Mouse (Mus musculus): ENCODE results near the gene Acadvl. TPM values are rescaled to one million over a fixed set of nuclear protein-coding genes. Genes with fewer than 3 reads are reported as not detected.
"Not testable (repeated sequence)": the region's sequence is repeated elsewhere in the genome, so short reads cannot be mapped to it uniquely, and the experiment has no call there.

Gene Acadvl
- polyA plus RNA-seq, 1 experiment from 2014 or later, result 52.9 TPM

GRCm38 (mm10) chr11:70016669-70017068 lies 1.5 kb upstream of the Acadvl start, which contains the start of gene Dlg4:
Dlg4 (plus strand) TSS chr11:70016942.
- ATAC-seq (ENCODE audit: insufficient number of reproducible peaks, low FRiP score, low TSS enrichment, low read depth), result no peak
- H3K4me1 ChIP-seq (ENCODE audit: control insufficient read depth, insufficient read depth, low read length), result peaks cover 43% of the 10 kb centered on the region

GRCm38 (mm10) chr11:70016177-70016576 lies 966 bp upstream of the Acadvl start:
- H3K9ac ChIP-seq (ENCODE audit: low read length); H3K27ac ChIP-seq (replicated peaks; ENCODE audit: low read depth, low read length); H3K27me3 ChIP-seq (ENCODE audit: control insufficient read depth, insufficient read depth, low read length); DNase-seq (ENCODE audit: low spot score); H3K4me2 ChIP-seq (ENCODE audit: low read depth, severe bottlenecking); ATAC-seq (ENCODE audit: insufficient number of reproducible peaks, low FRiP score, low TSS enrichment, low read depth); H3K36me3 ChIP-seq (ENCODE audit: control insufficient read depth, insufficient read depth, low read length); H3K9me3 ChIP-seq (ENCODE audit: control insufficient read depth, low read length); H3K4me3 ChIP-seq (ENCODE audit: low read depth, low read length): not testable (repeated sequence)
- peaks cover 43% of the 10 kb centered on the region for H3K4me1 ChIP-seq (ENCODE audit: control insufficient read depth, insufficient read depth, low read length)
- 79% methylated on average over 2 of the region's 2 CpGs for WGBS

More at GRCm38 (mm10) chr11:70016669-70017068, 1.5 kb upstream of the Acadvl start, which contains the start of gene Dlg4:
- Histone ChIP-seq H3K36me3 (ENCODE audit: control insufficient read depth, insufficient read depth, low read length) (peaks cover 5% of the 10 kb centered on the region), H3K9ac (ENCODE audit: low read length) (no peak within 1 kb of the TSS; the same call in 1 of the 2 replicates), H3K27me3 (ENCODE audit: control insufficient read depth, insufficient read depth, low read length) (no peaks in the 10 kb centered on the region), H3K4me3 (ENCODE audit: low read depth, low read length) (peak within 1 kb of the TSS; percentile 47; the same call in 1 of the 2 replicates), H3K9me3 (ENCODE audit: control insufficient read depth, low read length) (no peaks in the 10 kb centered on the region), H3K4me2 (ENCODE audit: low read depth, severe bottlenecking) (peak within 1 kb of the TSS; percentile 59), H3K27ac (replicated peaks; ENCODE audit: low read depth, low read length) (peak within 1 kb of the TSS; percentile 69; the same call in 1 of the 2 replicates)
- 87% methylated on average over 3 of the region's 3 CpGs for WGBS
- no peak for DNase-seq (ENCODE audit: low spot score)

GRCm38 (mm10) chr11:70015677-70016076 lies 466 bp upstream of the Acadvl start:
- DNase-seq (ENCODE audit: low spot score), result no peak
- no peaks in the 10 kb centered on the region for H3K27me3 ChIP-seq (ENCODE audit: control insufficient read depth, insufficient read depth, low read length)
- no peak overlapping the region for H3K27ac ChIP-seq (replicated peaks; ENCODE audit: low read depth, low read length)
- ATAC-seq (ENCODE audit: insufficient number of reproducible peaks, low FRiP score, low TSS enrichment, low read depth), result no peak
- H3K9ac ChIP-seq (ENCODE audit: low read length), result no peak overlapping the region
- H3K36me3 ChIP-seq (ENCODE audit: control insufficient read depth, insufficient read depth, low read length), result peaks cover 11% of the 10 kb centered on the region
- no peaks in the 10 kb centered on the region for H3K9me3 ChIP-seq (ENCODE audit: control insufficient read depth, low read length)
- H3K4me1 ChIP-seq (ENCODE audit: control insufficient read depth, insufficient read depth, low read length), result peaks cover 41% of the 10 kb centered on the region
- H3K4me3 ChIP-seq (ENCODE audit: low read depth, low read length), result peak overlapping the region; percentile 52; the same call in 1 of the 2 replicates
- WGBS, result 66% methylated on average over 6 of the region's 6 CpGs
- peak overlapping the region; percentile 83 for H3K4me2 ChIP-seq (ENCODE audit: low read depth, severe bottlenecking)

GRCm38 (mm10) chr11:70014051-70014450 lies 1.2 kb downstream of the Acadvl start:
- H3K27ac ChIP-seq (replicated peaks; ENCODE audit: low read depth, low read length), result no peak overlapping the region
- no peaks in the 10 kb centered on the region for H3K9me3 ChIP-seq (ENCODE audit: control insufficient read depth, low read length)
- no peaks in the 10 kb centered on the region for H3K27me3 ChIP-seq (ENCODE audit: control insufficient read depth, insufficient read depth, low read length)
- DNase-seq (ENCODE audit: low spot score) (no peak), ATAC-seq (ENCODE audit: insufficient number of reproducible peaks, low FRiP score, low TSS enrichment, low read depth) (no peak)
- peak overlapping the region; percentile 22; the same call in 1 of the 2 replicates for H3K9ac ChIP-seq (ENCODE audit: low read length)
- WGBS, result 60% methylated on average over 5 of the region's 5 CpGs
- peaks cover 21% of the 10 kb centered on the region for H3K36me3 ChIP-seq (ENCODE audit: control insufficient read depth, insufficient read depth, low read length)
- peaks cover 26% of the 10 kb centered on the region for H3K4me1 ChIP-seq (ENCODE audit: control insufficient read depth, insufficient read depth, low read length)
- peak overlapping the region; percentile 83; the same call in 1 of the 2 replicates for H3K4me2 ChIP-seq (ENCODE audit: low read depth, severe bottlenecking)
- no peak overlapping the region; the same call in 1 of the 2 replicates for H3K4me3 ChIP-seq (ENCODE audit: low read depth, low read length)

GRCm38 (mm10) chr11:70013408-70013807 lies 1.8 kb downstream of the Acadvl start:
- Histone ChIP-seq H3K36me3 (ENCODE audit: control insufficient read depth, insufficient read depth, low read length) (peaks cover 25% of the 10 kb centered on the region), H3K9ac (ENCODE audit: low read length) (no peak overlapping the region)

GRCm38 (mm10) chr11:70012931-70013330 lies 2.3 kb downstream of the Acadvl start:
- Histone ChIP-seq H3K4me2 (ENCODE audit: low read depth, severe bottlenecking) (no peak overlapping the region), H3K4me1 (ENCODE audit: control insufficient read depth, insufficient read depth, low read length) (peaks cover 20% of the 10 kb centered on the region), H3K27ac (replicated peaks; ENCODE audit: low read depth, low read length) (no peak overlapping the region), H3K36me3 (ENCODE audit: control insufficient read depth, insufficient read depth, low read length) (peaks cover 29% of the 10 kb centered on the region), H3K9ac (ENCODE audit: low read length) (no peak overlapping the region), H3K27me3 (ENCODE audit: control insufficient read depth, insufficient read depth, low read length) (no peaks in the 10 kb centered on the region), H3K4me3 (ENCODE audit: low read depth, low read length) (no peak overlapping the region), H3K9me3 (ENCODE audit: control insufficient read depth, low read length) (no peaks in the 10 kb centered on the region)
- DNase-seq (ENCODE audit: low spot score) (no peak), ATAC-seq (ENCODE audit: insufficient number of reproducible peaks, low FRiP score, low TSS enrichment, low read depth) (no peak)
- 88% methylated on average over 9 of the region's 9 CpGs for WGBS

More at GRCm38 (mm10) chr11:70013408-70013807, 1.8 kb downstream of the Acadvl start:
- Histone ChIP-seq H3K4me3 (ENCODE audit: low read depth, low read length) (no peak overlapping the region), H3K4me2 (ENCODE audit: low read depth, severe bottlenecking) (no peak overlapping the region), H3K4me1 (ENCODE audit: control insufficient read depth, insufficient read depth, low read length) (peaks cover 22% of the 10 kb centered on the region), H3K27me3 (ENCODE audit: control insufficient read depth, insufficient read depth, low read length) (no peaks in the 10 kb centered on the region), H3K9me3 (ENCODE audit: control insufficient read depth, low read length) (no peaks in the 10 kb centered on the region), H3K27ac (replicated peaks; ENCODE audit: low read depth, low read length) (no peak overlapping the region)
- 87% methylated on average over 3 of the region's 3 CpGs for WGBS
- ATAC-seq (ENCODE audit: insufficient number of reproducible peaks, low FRiP score, low TSS enrichment, low read depth) (no peak), DNase-seq (ENCODE audit: low spot score) (no peak)

- no peak overlapping the region for H3K9ac ChIP-seq (ENCODE audit: low read length)
- H3K4me1 ChIP-seq (ENCODE audit: control insufficient read depth, insufficient read depth, low read length), result peaks cover 10% of the 10 kb centered on the region; the same call in 1 of the 2 replicates
- H3K27me3 ChIP-seq (ENCODE audit: control insufficient read depth, insufficient read depth, low read length), result no peaks in the 10 kb centered on the region
- no peak overlapping the region for H3K4me2 ChIP-seq (ENCODE audit: low read depth, severe bottlenecking)
- H3K4me3 ChIP-seq (ENCODE audit: low read depth, low read length), result no peak overlapping the region
- ATAC-seq (ENCODE audit: insufficient number of reproducible peaks, low FRiP score, low TSS enrichment, low read depth), result no peak
- no peak overlapping the region for H3K27ac ChIP-seq (replicated peaks; ENCODE audit: low read depth, low read length)
- no peak for DNase-seq (ENCODE audit: low spot score)
- WGBS, result 90% methylated on average over 10 of the region's 10 CpGs
- H3K9me3 ChIP-seq (ENCODE audit: control insufficient read depth, low read length), result no peaks in the 10 kb centered on the region
- peaks cover 43% of the 10 kb centered on the region for H3K36me3 ChIP-seq (ENCODE audit: control insufficient read depth, insufficient read depth, low read length)
Measured at GRCm38 (mm10) chr11:70010961-70011360, 4.2 kb downstream of the Acadvl start.

GRCm38 (mm10) chr11:70010548-70010947 lies 4.7 kb downstream of the Acadvl start:
- Histone ChIP-seq H3K27me3 (ENCODE audit: control insufficient read depth, insufficient read depth, low read length) (no peaks in the 10 kb centered on the region), H3K4me1 (ENCODE audit: control insufficient read depth, insufficient read depth, low read length) (peaks cover 10% of the 10 kb centered on the region; the same call in 1 of the 2 replicates), H3K36me3 (ENCODE audit: control insufficient read depth, insufficient read depth, low read length) (peaks cover 43% of the 10 kb centered on the region), H3K4me3 (ENCODE audit: low read depth, low read length) (no peak overlapping the region), H3K9me3 (ENCODE audit: control insufficient read depth, low read length) (no peaks in the 10 kb centered on the region), H3K4me2 (ENCODE audit: low read depth, severe bottlenecking) (no peak overlapping the region), H3K27ac (replicated peaks; ENCODE audit: low read depth, low read length) (no peak overlapping the region), H3K9ac (ENCODE audit: low read length) (no peak overlapping the region)
- DNase-seq (ENCODE audit: low spot score), result no peak
- no peak for ATAC-seq (ENCODE audit: insufficient number of reproducible peaks, low FRiP score, low TSS enrichment, low read depth)
- 85% methylated on average over 12 of the region's 12 CpGs for WGBS

GRCm38 (mm10) chr11:70010033-70010432 lies 5.2 kb downstream of the Acadvl start:
- no peak for DNase-seq (ENCODE audit: low spot score)
- H3K27ac ChIP-seq (replicated peaks; ENCODE audit: low read depth, low read length), result no peak overlapping the region
- peaks cover 43% of the 10 kb centered on the region for H3K36me3 ChIP-seq (ENCODE audit: control insufficient read depth, insufficient read depth, low read length)
- WGBS, result 91% methylated on average over 6 of the region's 6 CpGs
- H3K4me3 ChIP-seq (ENCODE audit: low read depth, low read length), result no peak overlapping the region
- H3K4me2 ChIP-seq (ENCODE audit: low read depth, severe bottlenecking), result no peak overlapping the region
- ATAC-seq (ENCODE audit: insufficient number of reproducible peaks, low FRiP score, low TSS enrichment, low read depth), result no peak
- H3K4me1 ChIP-seq (ENCODE audit: control insufficient read depth, insufficient read depth, low read length), result peaks cover 10% of the 10 kb centered on the region; the same call in 1 of the 2 replicates
- no peak overlapping the region for H3K9ac ChIP-seq (ENCODE audit: low read length)
- H3K9me3 ChIP-seq (ENCODE audit: control insufficient read depth, low read length), result no peaks in the 10 kb centered on the region
- no peaks in the 10 kb centered on the region for H3K27me3 ChIP-seq (ENCODE audit: control insufficient read depth, insufficient read depth, low read length)
